8 mouse cellular contexts compared by ENCODE assay signal in genomic region chr7:16310020-16310520, GRCm38 (mm10). TPM values are rescaled to one million over a fixed set of nuclear protein-coding genes. Genes with fewer than 3 reads are reported as not detected.
DNase-seq lines count a peak whose midpoint lies in the region; ATAC-seq and TF ChIP-seq lines count a peak whose summit lies in the region.

No protein-coding gene starts in this region.

- H3K4me2 ChIP-seq in forebrain, postnatal 0 days (ENCODE audit: low read depth), result peak overlapping the region; percentile 98

- TF ChIP-seq POLR2A in cerebellum, adult 2 months (IDR thresholded peaks at IDR 0.05; ENCODE audit: borderline replicate concordance, insufficient read depth, low read length), result peak; percentile 47; the same call in 1 of the 2 replicates

- peak; percentile 63 for TF ChIP-seq CTCF in cerebellum, adult 2 months (IDR thresholded peaks at IDR 0.05; ENCODE audit: borderline replicate concordance, insufficient read depth, low read depth, low read length)
- peak; percentile 74 for TF ChIP-seq CTCF in forebrain, postnatal 0 days (IDR thresholded peaks at IDR 0.05; ENCODE audit: low read depth)

- WGBS in cerebellum, adult 2 months, result 2% methylated on average over 56 of the region's 56 CpGs
- WGBS in forebrain, postnatal 0 days, result 5% methylated on average over 50 of the region's 56 CpGs

- H3K4me3 ChIP-seq in cerebellum, adult 2 months (replicated peaks; ENCODE audit: insufficient read depth, low read depth, low read length), result peak overlapping the region; percentile 91
- peak overlapping the region; percentile 72 for H3K4me3 ChIP-seq in forebrain, postnatal 0 days (ENCODE audit: low read depth, low read length)

- no peaks in the 10 kb centered on the region for H3K9me3 ChIP-seq in forebrain, postnatal 0 days (ENCODE audit: low read length)

- peak overlapping the region; percentile 65 for H3K9ac ChIP-seq in forebrain, postnatal 0 days

- H3K4me1 ChIP-seq in cerebellum, adult 2 months (ENCODE audit: control insufficient read depth, insufficient read depth, low read length), result peaks cover 11% of the 10 kb centered on the region
- H3K4me1 ChIP-seq in forebrain, postnatal 0 days (ENCODE audit: insufficient read depth), result peaks cover 15% of the 10 kb centered on the region

- H3K36me3 ChIP-seq in forebrain, postnatal 0 days (ENCODE audit: insufficient read depth), result no peaks in the 10 kb centered on the region

- peak overlapping the region; percentile 70 for H3K27ac ChIP-seq in cerebellum, adult 2 months (ENCODE audit: insufficient read depth, low read length)
- peak overlapping the region; percentile 78 for H3K27ac ChIP-seq in forebrain, postnatal 0 days (ENCODE audit: low read depth, low read length)

- peak; percentile 23 for ATAC-seq in forebrain, postnatal 0 days

- peak; percentile 95 for DNase-seq in NIH3T3 (ENCODE audit: low read depth)
- peak; percentile 87 to 92 for DNase-seq in cerebellum, adult 2 months
- DNase-seq in forebrain, postnatal 0 days, result peak; percentile 84
- DNase-seq in heart, postnatal 4 days, result peak; percentile 88
- peak; percentile 82 for DNase-seq in layer of hippocampus, adult 9-11 months
- DNase-seq in lung, postnatal 10 days, result peak; percentile 90
- DNase-seq in ovary, postnatal 14 days (ENCODE audit: low spot score), result peak; percentile 69
- DNase-seq in thymus, postnatal 36 days, result peak; percentile 93 to 94

- no peaks in the 10 kb centered on the region for H3K27me3 ChIP-seq in cerebellum, adult 2 months (ENCODE audit: control insufficient read depth, insufficient read depth, low read length)
- H3K27me3 ChIP-seq in forebrain, postnatal 0 days (ENCODE audit: insufficient read depth, low read length), result no peaks in the 10 kb centered on the region

RNA-seq across cellular contexts. Expression of gene Bbc3, which starts 1.9 kb away (rescaled TPM):
- polyA plus RNA-seq in cerebellum, adult 2 months (2012; rRNA removed), result 17.0 and 20.3 TPM in 2 replicates
- total RNA-seq in forebrain, postnatal 0 days (2014; rRNA removed), result 41.2 and 57.8 TPM in 2 replicates
- 40.0 and 40.2 TPM in 2 replicates for polyA plus RNA-seq in forebrain, postnatal 0 days (2015; fragmentation: Nextera tagmentation; extraction: Ambion mirVana)
- total RNA-seq in heart, postnatal 4 days (2021), result 1 to 10 TPM; 7.0 to 9.0 TPM

RNA-seq across cellular contexts. Expression of gene Ccdc9, which starts 23.5 kb away (rescaled TPM):
- 81.1 and 91.1 TPM in 2 replicates for polyA plus RNA-seq in cerebellum, adult 2 months (2012; rRNA removed)
- total RNA-seq in forebrain, postnatal 0 days (2014; rRNA removed), result 31.6 and 38.2 TPM in 2 replicates
- polyA plus RNA-seq in forebrain, postnatal 0 days (2015; fragmentation: Nextera tagmentation; extraction: Ambion mirVana), result 12.8 and 18.6 TPM in 2 replicates
- 10 to 100 TPM; 39.4 to 43.1 TPM for total RNA-seq in heart, postnatal 4 days (2021)

RNA-seq across cellular contexts. Expression of gene Inafm1, which starts 36.7 kb away (rescaled TPM):
- 60.1 and 61.1 TPM in 2 replicates for polyA plus RNA-seq in cerebellum, adult 2 months (2012; rRNA removed)
- total RNA-seq in forebrain, postnatal 0 days (2014; rRNA removed), result 36.9 and 43.2 TPM in 2 replicates
- polyA plus RNA-seq in forebrain, postnatal 0 days (2015; fragmentation: Nextera tagmentation; extraction: Ambion mirVana), result 63.6 and 68.4 TPM in 2 replicates
- 10 to 100 TPM; 12.5 to 13.6 TPM for total RNA-seq in heart, postnatal 4 days (2021)

RNA-seq across cellular contexts. Expression of gene C5ar1, which starts 50.7 kb away (rescaled TPM):
- polyA plus RNA-seq in cerebellum, adult 2 months (2012; rRNA removed), result 0.75 and 0.95 TPM in 2 replicates
- 0.52 and 1.2 TPM in 2 replicates for total RNA-seq in forebrain, postnatal 0 days (2014; rRNA removed)
- polyA plus RNA-seq in forebrain, postnatal 0 days (2015; fragmentation: Nextera tagmentation; extraction: Ambion mirVana), result 1.7 TPM in 2 replicates
- 1 to 10 TPM; 1.8 to 1.9 TPM for total RNA-seq in heart, postnatal 4 days (2021)

Comparison
In these comparisons a context has a peak if more than half of its experiments do, and no peak if none do; other contexts are left out.
1. Peak in every context shown above with its lines: DNase-seq, ATAC-seq, H3K4me3 ChIP-seq and H3K27ac ChIP-seq.